Mouse (Mus musculus): Measurements from ENCODE around the gene Rimbp3. TPM values are rescaled to one million over a fixed set of nuclear protein-coding genes. Genes with fewer than 3 reads are reported as not detected.
"Not testable (repeated sequence)": the region's sequence is repeated elsewhere in the genome, so short reads cannot be mapped to it uniquely, and the experiment has no call there.

Rimbp3 gene
- 0.37 and 0.44 TPM in 2 replicates for polyA plus RNA-seq (2014; fragmentation: Nextera tagmentation; extraction: Ambion mirVana)

DNA sequence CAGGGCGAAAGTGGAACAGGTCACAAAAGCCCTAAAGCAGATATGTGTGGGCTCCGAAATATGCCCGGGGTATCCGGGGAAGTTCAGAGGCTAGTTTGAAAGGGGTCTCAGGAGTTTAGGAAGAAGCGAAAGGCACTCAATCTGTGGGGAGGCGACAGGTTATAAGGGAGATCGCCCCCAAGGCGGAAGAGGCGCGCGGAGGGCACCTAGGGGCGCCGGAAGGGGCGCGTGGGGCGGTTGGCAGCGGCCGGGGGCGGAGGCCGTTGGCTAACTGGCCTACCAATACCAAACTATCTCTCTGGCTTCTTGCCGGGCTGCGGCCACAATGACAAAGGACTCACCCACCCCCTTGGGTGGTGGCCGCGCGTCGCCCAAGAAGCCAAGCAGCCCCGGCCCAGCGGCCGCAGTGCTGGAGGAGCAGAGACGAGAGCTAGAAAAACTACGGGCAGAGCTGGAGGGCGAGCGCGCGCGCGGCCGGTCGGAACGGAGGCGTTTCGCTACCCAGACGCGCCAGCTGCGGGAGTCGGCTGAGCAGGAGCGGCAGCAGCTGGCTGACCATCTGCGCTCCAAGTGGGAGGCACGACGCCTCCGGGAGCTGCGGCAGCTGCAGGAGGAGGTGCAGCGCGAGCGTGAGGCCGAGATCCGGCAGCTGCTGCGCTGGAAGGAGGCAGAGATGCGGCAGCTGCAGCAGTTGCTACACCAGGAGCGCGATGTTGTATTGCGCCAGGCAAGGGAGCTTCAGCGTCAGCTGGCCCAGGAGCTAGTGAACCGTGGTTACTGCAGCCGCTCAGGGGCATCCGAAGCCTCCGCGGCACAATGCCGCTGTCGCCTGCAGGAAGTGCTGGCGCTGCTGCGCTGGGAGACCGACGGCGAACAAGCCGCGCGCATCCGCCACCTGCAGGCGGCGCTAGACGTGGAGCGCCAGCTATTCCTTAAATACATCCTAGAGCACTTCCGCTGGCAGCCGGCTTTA, at the start of gene Rimbp3:
TSS of gene Rimbp3 (plus strand) at position 215 of the 973 bp plus-strand sequence.
- Histone ChIP-seq H3K27ac (replicated peaks; ENCODE audit: low read depth, low read length) (peak within 1 kb of the TSS; percentile 26; the same call in 1 of the 2 replicates), H3K4me2 (ENCODE audit: low read depth, severe bottlenecking) (peak within 1 kb of the TSS; percentile 97), H3K9ac (ENCODE audit: low read length) (peak within 1 kb of the TSS; percentile 58), H3K4me3 (ENCODE audit: low read depth, low read length) (peak within 1 kb of the TSS; percentile 51), H3K9me3 (ENCODE audit: control insufficient read depth, low read length) (no peaks in the 10 kb centered on the region), H3K36me3 (ENCODE audit: control insufficient read depth, insufficient read depth, low read length) (no peaks in the 10 kb centered on the region), H3K27me3 (ENCODE audit: control insufficient read depth, insufficient read depth, low read length) (peaks cover 19% of the 10 kb centered on the region), H3K4me1 (ENCODE audit: control insufficient read depth, insufficient read depth, low read length) (peaks cover 10% of the 10 kb centered on the region; the same call in 1 of the 2 replicates)
- ATAC-seq (ENCODE audit: insufficient number of reproducible peaks, low FRiP score, low TSS enrichment, low read depth), result peak; percentile 74
- WGBS, result under 1% methylated on average over 84 of the region's 85 CpGs
- peak; percentile 92 for DNase-seq (ENCODE audit: low spot score)

DNA sequence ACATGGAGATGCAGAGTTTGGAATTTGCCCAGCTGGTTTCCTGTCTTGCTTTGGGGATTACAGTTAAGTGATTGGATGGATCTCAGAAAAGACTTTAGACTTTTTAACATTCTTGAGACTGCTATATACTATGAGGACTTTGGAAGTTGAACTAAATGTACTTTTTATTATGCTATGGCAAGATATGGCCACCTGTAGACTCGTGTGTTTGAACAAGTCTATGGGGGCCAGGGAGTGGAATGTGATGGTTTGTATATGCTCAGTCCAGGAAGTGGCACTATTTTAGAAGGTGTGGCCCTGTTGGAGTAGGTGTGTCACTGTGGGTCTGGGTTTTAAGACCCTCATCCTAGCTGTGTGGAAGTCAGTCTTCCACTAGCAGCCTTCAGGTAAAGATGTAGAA, 42.9 kb upstream of the Rimbp3 start:
- H3K4me3 ChIP-seq (ENCODE audit: low read depth, low read length); H3K27ac ChIP-seq (replicated peaks; ENCODE audit: low read depth, low read length); ATAC-seq (ENCODE audit: insufficient number of reproducible peaks, low FRiP score, low TSS enrichment, low read depth); H3K36me3 ChIP-seq (ENCODE audit: control insufficient read depth, insufficient read depth, low read length); H3K27me3 ChIP-seq (ENCODE audit: control insufficient read depth, insufficient read depth, low read length); H3K4me1 ChIP-seq (ENCODE audit: control insufficient read depth, insufficient read depth, low read length); H3K9ac ChIP-seq (ENCODE audit: low read length); H3K9me3 ChIP-seq (ENCODE audit: control insufficient read depth, low read length); H3K4me2 ChIP-seq (ENCODE audit: low read depth, severe bottlenecking); DNase-seq (ENCODE audit: low spot score): not testable (repeated sequence)
- 75% methylated on average over 1 of the region's 1 CpGs for WGBS

DNA sequence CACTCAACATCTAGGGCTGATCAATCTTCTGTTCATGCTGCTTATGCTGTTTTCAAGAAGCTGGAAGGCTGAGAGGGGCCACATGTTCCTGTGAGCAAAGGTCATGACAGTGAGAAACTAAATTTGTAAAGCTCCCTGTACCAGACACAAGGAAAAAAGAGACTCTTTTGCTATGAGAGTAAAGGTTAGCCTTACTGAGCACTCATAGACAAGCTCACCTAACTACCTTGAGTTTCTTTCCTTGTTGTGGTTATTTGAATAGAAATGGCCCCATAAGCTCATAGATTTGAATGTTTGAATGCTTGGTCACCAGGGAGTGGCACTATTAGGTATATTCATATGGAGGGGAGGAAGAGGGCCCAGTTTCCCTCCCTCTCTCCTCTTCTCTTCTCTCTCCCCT, 41.2 kb upstream of the Rimbp3 start:
- Histone ChIP-seq H3K27ac (replicated peaks; ENCODE audit: low read depth, low read length) (no peak overlapping the region), H3K9me3 (ENCODE audit: control insufficient read depth, low read length) (no peaks in the 10 kb centered on the region), H3K4me3 (ENCODE audit: low read depth, low read length) (no peak overlapping the region), H3K4me1 (ENCODE audit: control insufficient read depth, insufficient read depth, low read length) (no peaks in the 10 kb centered on the region), H3K9ac (ENCODE audit: low read length) (no peak overlapping the region), H3K27me3 (ENCODE audit: control insufficient read depth, insufficient read depth, low read length) (no peaks in the 10 kb centered on the region), H3K4me2 (ENCODE audit: low read depth, severe bottlenecking) (no peak overlapping the region), H3K36me3 (ENCODE audit: control insufficient read depth, insufficient read depth, low read length) (peaks cover 5% of the 10 kb centered on the region)
- ATAC-seq (ENCODE audit: insufficient number of reproducible peaks, low FRiP score, low TSS enrichment, low read depth), result no peak
- DNase-seq (ENCODE audit: low spot score), result no peak

DNA sequence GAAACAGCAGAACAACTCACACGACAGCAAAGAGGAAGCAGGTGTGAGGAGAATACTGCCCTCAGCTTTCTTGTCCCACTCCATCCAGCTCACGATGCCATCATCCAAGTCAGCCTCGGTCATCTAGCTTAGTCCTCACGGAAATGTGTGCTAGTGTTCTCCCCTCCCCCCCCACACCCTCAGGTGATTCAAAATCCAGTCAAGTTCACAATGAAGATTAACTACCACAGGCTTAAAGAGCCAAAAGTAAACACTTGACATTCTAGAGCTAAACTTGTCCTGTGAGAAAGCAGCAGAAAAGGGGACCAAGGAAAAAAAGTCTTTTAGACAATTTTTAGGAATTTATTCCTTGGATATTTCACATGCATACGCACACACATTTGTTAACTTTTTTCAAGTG, 40.4 kb upstream of the Rimbp3 start:
- peaks cover 5% of the 10 kb centered on the region for H3K36me3 ChIP-seq (ENCODE audit: control insufficient read depth, insufficient read depth, low read length)
- H3K27ac ChIP-seq (replicated peaks; ENCODE audit: low read depth, low read length), result no peak overlapping the region
- DNase-seq (ENCODE audit: low spot score) (no peak), ATAC-seq (ENCODE audit: insufficient number of reproducible peaks, low FRiP score, low TSS enrichment, low read depth) (no peak)
- H3K4me2 ChIP-seq (ENCODE audit: low read depth, severe bottlenecking), result no peak overlapping the region
- 88% methylated on average over 5 of the region's 5 CpGs for WGBS
- no peak overlapping the region for H3K4me3 ChIP-seq (ENCODE audit: low read depth, low read length)
- H3K27me3 ChIP-seq (ENCODE audit: control insufficient read depth, insufficient read depth, low read length), result no peaks in the 10 kb centered on the region
- H3K9ac ChIP-seq (ENCODE audit: low read length), result no peak overlapping the region
- H3K4me1 ChIP-seq (ENCODE audit: control insufficient read depth, insufficient read depth, low read length), result no peaks in the 10 kb centered on the region
- no peaks in the 10 kb centered on the region for H3K9me3 ChIP-seq (ENCODE audit: control insufficient read depth, low read length)

DNA sequence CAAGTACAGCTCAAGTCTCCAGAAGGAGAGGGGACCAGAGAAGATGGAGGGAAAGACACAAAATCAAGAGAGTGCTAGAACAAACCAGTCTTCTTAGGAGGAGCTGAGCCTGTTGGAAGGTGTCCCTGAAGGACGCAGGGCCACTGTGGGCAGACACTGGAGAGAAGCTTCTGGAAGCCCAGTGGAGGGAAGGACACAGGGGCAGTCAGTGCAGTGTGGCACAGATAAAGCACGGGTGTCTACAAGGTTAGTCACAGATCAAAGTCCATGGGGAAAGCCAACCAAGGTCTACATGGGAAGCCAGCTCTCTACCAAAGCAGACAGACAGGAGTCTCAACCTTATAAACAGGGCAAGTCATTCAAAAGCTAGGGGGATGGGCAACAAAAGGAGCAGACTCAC, 32.6 kb upstream of the Rimbp3 start:
- ATAC-seq (ENCODE audit: insufficient number of reproducible peaks, low FRiP score, low TSS enrichment, low read depth) (no peak), DNase-seq (ENCODE audit: low spot score) (no peak)

DNA sequence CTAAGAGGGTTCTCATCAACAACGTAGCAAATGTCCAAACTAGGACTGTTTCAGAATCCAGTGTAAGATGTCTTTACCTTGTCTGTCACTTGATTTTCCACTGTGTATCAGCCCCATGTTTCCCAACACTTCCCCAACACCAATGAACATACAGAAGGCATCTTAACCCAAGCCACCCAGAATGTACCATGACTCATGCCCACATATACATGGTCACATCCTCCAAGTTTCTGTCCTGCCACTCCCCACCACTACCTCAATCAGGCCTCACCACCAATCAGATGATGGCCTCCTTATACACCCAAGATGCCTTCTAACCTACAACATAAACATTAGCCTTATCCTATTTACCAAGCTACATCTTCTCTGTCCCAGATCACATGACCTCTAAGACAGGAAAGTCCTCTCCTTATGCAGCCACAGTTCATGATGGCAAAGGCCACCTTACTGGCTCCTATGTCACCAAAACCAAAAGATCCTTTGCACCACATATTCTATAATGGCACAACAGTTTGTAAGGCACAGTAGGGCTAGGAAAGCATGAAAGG, 30.7 kb upstream of the Rimbp3 start:
- H3K4me2 ChIP-seq (ENCODE audit: low read depth, severe bottlenecking), result no peak overlapping the region

More for the DNA sequence above, 32.6 kb upstream of the Rimbp3 start:
- H3K9ac ChIP-seq (ENCODE audit: low read length), result no peak overlapping the region
- H3K4me3 ChIP-seq (ENCODE audit: low read depth, low read length), result no peak overlapping the region
- H3K9me3 ChIP-seq (ENCODE audit: control insufficient read depth, low read length), result no peaks in the 10 kb centered on the region
- peaks cover 4% of the 10 kb centered on the region for H3K36me3 ChIP-seq (ENCODE audit: control insufficient read depth, insufficient read depth, low read length)
- H3K4me2 ChIP-seq (ENCODE audit: low read depth, severe bottlenecking), result no peak overlapping the region
- no peaks in the 10 kb centered on the region for H3K4me1 ChIP-seq (ENCODE audit: control insufficient read depth, insufficient read depth, low read length)
- no peak overlapping the region for H3K27ac ChIP-seq (replicated peaks; ENCODE audit: low read depth, low read length)
- 84% methylated on average over 2 of the region's 2 CpGs for WGBS
- H3K27me3 ChIP-seq (ENCODE audit: control insufficient read depth, insufficient read depth, low read length), result no peaks in the 10 kb centered on the region

DNA sequence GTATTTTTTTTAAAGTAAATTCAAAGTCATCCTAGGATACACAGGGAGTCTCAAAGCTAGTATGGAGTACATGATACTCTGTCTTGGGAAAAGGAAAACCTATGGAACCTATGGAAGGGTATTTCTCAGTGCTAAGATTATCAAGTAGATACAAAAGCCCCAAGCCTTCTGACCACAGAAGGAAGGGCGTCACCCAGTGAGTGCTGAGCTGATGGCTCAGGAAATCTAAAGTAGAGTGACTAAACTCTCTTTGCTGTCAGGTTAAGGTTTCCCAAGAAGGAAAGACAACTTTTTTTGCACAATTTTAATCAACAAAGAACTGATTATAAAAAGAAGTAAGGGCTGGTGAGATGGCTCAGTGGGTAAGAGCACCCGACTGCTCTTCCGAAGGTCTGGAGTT, 28.7 kb upstream of the Rimbp3 start:
- peaks cover 4% of the 10 kb centered on the region for H3K36me3 ChIP-seq (ENCODE audit: control insufficient read depth, insufficient read depth, low read length)
- DNase-seq (ENCODE audit: low spot score), result no peak
- no peak overlapping the region for H3K27ac ChIP-seq (replicated peaks; ENCODE audit: low read depth, low read length)
- no peak overlapping the region for H3K9ac ChIP-seq (ENCODE audit: low read length)
- no peak overlapping the region for H3K4me2 ChIP-seq (ENCODE audit: low read depth, severe bottlenecking)
- H3K4me3 ChIP-seq (ENCODE audit: low read depth, low read length), result no peak overlapping the region
- H3K27me3 ChIP-seq (ENCODE audit: control insufficient read depth, insufficient read depth, low read length), result no peaks in the 10 kb centered on the region
- H3K4me1 ChIP-seq (ENCODE audit: control insufficient read depth, insufficient read depth, low read length), result no peaks in the 10 kb centered on the region
- 91% methylated on average over 3 of the region's 3 CpGs for WGBS
- H3K9me3 ChIP-seq (ENCODE audit: control insufficient read depth, low read length), result no peaks in the 10 kb centered on the region
- no peak for ATAC-seq (ENCODE audit: insufficient number of reproducible peaks, low FRiP score, low TSS enrichment, low read depth)

More for the DNA sequence above, 30.7 kb upstream of the Rimbp3 start:
- H3K4me3 ChIP-seq (ENCODE audit: low read depth, low read length), result no peak overlapping the region
- no peaks in the 10 kb centered on the region for H3K9me3 ChIP-seq (ENCODE audit: control insufficient read depth, low read length)
- DNase-seq (ENCODE audit: low spot score), result no peak
- no peak overlapping the region for H3K9ac ChIP-seq (ENCODE audit: low read length)
- no peaks in the 10 kb centered on the region for H3K4me1 ChIP-seq (ENCODE audit: control insufficient read depth, insufficient read depth, low read length)
- no peak for ATAC-seq (ENCODE audit: insufficient number of reproducible peaks, low FRiP score, low TSS enrichment, low read depth)
- 96% methylated on average over 1 of the region's 1 CpGs for WGBS
- H3K27me3 ChIP-seq (ENCODE audit: control insufficient read depth, insufficient read depth, low read length), result no peaks in the 10 kb centered on the region
- no peak overlapping the region for H3K27ac ChIP-seq (replicated peaks; ENCODE audit: low read depth, low read length)
- peaks cover 4% of the 10 kb centered on the region for H3K36me3 ChIP-seq (ENCODE audit: control insufficient read depth, insufficient read depth, low read length)

DNA sequence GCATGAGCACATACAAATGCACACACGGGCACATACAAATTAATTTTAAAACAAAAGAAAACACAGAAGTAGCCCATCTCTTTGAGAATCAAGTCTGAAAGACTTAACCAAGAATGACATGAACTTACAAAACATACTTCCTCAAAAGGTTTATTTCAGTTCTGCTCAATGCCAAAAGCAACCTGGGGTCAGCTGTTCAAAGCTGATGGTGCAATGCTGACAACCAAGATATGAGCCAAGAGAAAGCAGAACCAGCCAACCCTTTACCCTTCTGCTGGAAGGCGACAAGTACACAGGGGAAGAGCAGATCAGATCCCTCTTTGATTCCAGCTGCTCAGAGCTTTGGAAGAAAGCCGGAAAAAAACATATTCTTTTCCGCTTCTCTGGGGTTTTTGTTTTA, 27.0 kb upstream of the Rimbp3 start:
- ATAC-seq (ENCODE audit: insufficient number of reproducible peaks, low FRiP score, low TSS enrichment, low read depth), result no peak

More for the DNA sequence above, 27.0 kb upstream of the Rimbp3 start:
- DNase-seq (ENCODE audit: low spot score), result no peak
- no peak overlapping the region for H3K9ac ChIP-seq (ENCODE audit: low read length)
- H3K27me3 ChIP-seq (ENCODE audit: control insufficient read depth, insufficient read depth, low read length), result no peaks in the 10 kb centered on the region
- no peak overlapping the region for H3K4me3 ChIP-seq (ENCODE audit: low read depth, low read length)
- no peak overlapping the region for H3K4me2 ChIP-seq (ENCODE audit: low read depth, severe bottlenecking)
- no peak overlapping the region for H3K27ac ChIP-seq (replicated peaks; ENCODE audit: low read depth, low read length)
- WGBS, result 92% methylated on average over 4 of the region's 4 CpGs
- H3K9me3 ChIP-seq (ENCODE audit: control insufficient read depth, low read length), result no peaks in the 10 kb centered on the region
- no peaks in the 10 kb centered on the region for H3K36me3 ChIP-seq (ENCODE audit: control insufficient read depth, insufficient read depth, low read length)
- H3K4me1 ChIP-seq (ENCODE audit: control insufficient read depth, insufficient read depth, low read length), result no peaks in the 10 kb centered on the region

Measured in limb, embryonic 11.5 days (tissue).